Mouse (Mus musculus): ENCODE measurements around the gene Naf1.

Gene Naf1

GRCm38 (mm10) chr8:66936236-66936635 is 76.2 kb downstream of the Naf1 start:
- in situ Hi-C loops (cut with MboI, MseI): no loop called here
